Mouse (Mus musculus): Measurements from ENCODE around the gene 4930558K02Rik. TPM values are rescaled to one million over a fixed set of nuclear protein-coding genes. Genes with fewer than 3 reads are reported as not detected.

Gene 4930558K02Rik
- polyA plus RNA-seq, 1 experiment from 2014 or later = 0.20 TPM

DNA sequence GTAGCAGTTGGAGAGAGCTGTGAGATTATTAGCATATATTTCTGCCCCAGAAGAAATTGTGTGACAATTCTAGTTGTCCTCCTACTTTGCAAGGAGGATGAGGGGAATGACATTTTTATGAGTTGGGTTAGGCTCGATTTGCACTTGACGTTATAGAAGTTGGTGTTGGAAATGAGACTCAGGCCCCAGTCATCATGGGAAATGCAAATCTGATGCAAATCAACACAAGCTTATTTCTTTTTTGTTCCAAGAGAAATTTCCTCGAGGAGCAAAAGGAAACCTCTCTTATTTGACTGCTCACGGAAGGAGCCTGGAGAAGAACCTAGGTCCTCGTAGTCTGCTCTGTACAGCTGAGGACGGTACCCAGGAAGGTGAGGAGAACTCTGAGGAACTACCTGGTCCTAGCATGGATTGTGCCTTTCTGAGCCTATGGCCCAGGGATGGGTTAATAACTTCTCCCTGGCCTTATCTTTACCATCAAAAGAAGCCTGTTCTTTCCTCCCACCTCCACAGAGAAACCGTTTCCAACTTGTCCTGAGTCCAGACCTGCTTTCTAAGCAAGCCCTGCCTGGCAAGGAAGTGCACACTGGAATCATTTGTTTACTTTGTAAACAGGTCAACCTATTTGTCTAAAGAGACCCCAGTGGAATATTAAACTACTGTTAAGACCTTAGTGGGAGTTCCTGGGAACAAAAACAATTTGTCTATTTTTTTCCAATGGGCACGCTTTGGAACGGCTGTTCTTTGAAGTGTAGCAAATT is 76.6 kb downstream of the 4930558K02Rik start:
- H3K4me2 ChIP-seq (ENCODE audit: low read depth, low read length) = no peak overlapping the region
- WGBS = 71% methylated on average over 9 of the region's 9 CpGs
- ATAC-seq (ENCODE audit: low read depth) = no peak
- no peak overlapping the region for H3K9ac ChIP-seq (replicated peaks; ENCODE audit: low read depth, low read length)
- H3K27ac ChIP-seq (ENCODE audit: low read depth, low read length) = no peak overlapping the region
- no peaks in the 10 kb centered on the region for H3K36me3 ChIP-seq (ENCODE audit: control insufficient read depth, insufficient read depth, low read length)
- H3K27me3 ChIP-seq (ENCODE audit: control insufficient read depth, insufficient read depth, low read length) = no peaks in the 10 kb centered on the region
- no peaks in the 10 kb centered on the region for H3K9me3 ChIP-seq (ENCODE audit: control insufficient read depth, low read length)
- H3K4me1 ChIP-seq (ENCODE audit: control insufficient read depth, insufficient read depth, low read length) = no peaks in the 10 kb centered on the region
- H3K4me3 ChIP-seq (ENCODE audit: low read depth, low read length) = no peak overlapping the region

DNA sequence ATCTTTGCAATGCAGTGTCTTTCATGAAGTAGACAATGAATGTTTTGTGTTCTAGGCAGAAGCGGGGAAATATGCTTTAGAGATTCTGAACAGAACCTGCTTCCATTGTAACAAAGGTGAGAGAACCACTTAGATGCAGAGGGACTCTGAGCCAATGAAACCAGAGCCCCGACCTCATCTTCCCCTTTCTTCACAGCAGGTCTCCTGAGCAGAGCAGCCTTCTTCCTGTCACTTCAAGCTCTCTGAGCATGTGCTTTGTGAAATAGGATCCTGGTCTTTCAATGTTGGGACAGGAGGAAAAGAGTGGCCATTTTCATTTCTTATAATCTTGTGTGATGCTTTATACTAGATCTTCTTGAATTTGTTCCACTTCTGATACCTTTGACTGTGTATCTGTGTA is 79.3 kb downstream of the 4930558K02Rik start:
- Histone ChIP-seq H3K9me3 (ENCODE audit: control insufficient read depth, low read length) (no peaks in the 10 kb centered on the region), H3K36me3 (ENCODE audit: control insufficient read depth, insufficient read depth, low read length) (no peaks in the 10 kb centered on the region), H3K4me2 (ENCODE audit: low read depth, low read length) (no peak overlapping the region), H3K27ac (ENCODE audit: low read depth, low read length) (no peak overlapping the region), H3K4me1 (ENCODE audit: control insufficient read depth, insufficient read depth, low read length) (no peaks in the 10 kb centered on the region), H3K9ac (replicated peaks; ENCODE audit: low read depth, low read length) (no peak overlapping the region), H3K27me3 (ENCODE audit: control insufficient read depth, insufficient read depth, low read length) (no peaks in the 10 kb centered on the region), H3K4me3 (ENCODE audit: low read depth, low read length) (no peak overlapping the region)
- 48% methylated on average over 2 of the region's 2 CpGs for WGBS
- ATAC-seq (ENCODE audit: low read depth) = no peak

DNA sequence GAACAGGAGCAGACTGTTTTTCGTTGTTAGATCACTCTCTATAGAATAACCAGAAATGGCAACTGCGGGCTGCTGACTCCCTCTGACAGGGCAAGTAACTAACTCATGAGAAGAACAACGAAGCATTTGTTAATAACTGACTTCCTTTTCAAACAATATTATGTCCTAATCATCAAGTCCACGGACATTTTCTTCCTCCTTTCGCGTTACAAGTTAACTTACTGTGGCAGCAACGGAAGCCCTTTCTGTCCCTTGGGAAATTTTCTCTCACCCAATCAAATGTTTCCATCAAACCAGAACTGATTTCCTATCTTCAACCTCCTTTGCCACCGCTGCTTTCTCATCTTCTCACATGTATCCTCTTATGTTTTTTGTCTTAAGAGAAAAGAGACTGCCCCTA is 82.2 kb downstream of the 4930558K02Rik start:
- Histone ChIP-seq H3K36me3 (ENCODE audit: control insufficient read depth, insufficient read depth, low read length) (no peaks in the 10 kb centered on the region), H3K9ac (replicated peaks; ENCODE audit: low read depth, low read length) (no peak overlapping the region), H3K27ac (ENCODE audit: low read depth, low read length) (no peak overlapping the region), H3K4me3 (ENCODE audit: low read depth, low read length) (no peak overlapping the region), H3K4me2 (ENCODE audit: low read depth, low read length) (no peak overlapping the region), H3K4me1 (ENCODE audit: control insufficient read depth, insufficient read depth, low read length) (no peaks in the 10 kb centered on the region), H3K9me3 (ENCODE audit: control insufficient read depth, low read length) (no peaks in the 10 kb centered on the region), H3K27me3 (ENCODE audit: control insufficient read depth, insufficient read depth, low read length) (no peaks in the 10 kb centered on the region)
- no peak for ATAC-seq (ENCODE audit: low read depth)
- WGBS = 83% methylated on average over 8 of the region's 8 CpGs

DNA sequence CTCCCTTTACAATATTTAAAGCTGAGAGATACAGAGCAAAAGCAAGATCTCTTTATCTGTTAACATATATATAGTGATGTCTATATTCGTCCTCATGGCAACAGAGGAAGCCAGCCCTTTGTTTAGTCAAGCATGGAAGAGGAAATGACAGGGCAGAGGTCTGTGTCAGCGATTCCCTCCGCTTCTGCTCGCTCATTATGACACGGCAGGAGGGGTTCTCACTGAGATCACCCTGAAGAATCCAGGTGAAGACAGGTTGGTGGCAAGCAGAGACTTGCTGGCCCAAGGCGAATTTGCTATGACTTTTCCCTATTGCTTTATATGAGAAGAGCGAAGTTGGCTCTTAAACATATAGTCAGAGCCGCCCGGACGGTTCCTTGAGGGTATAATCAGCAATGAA is 83.3 kb downstream of the 4930558K02Rik start:
- WGBS = 79% methylated on average over 10 of the region's 10 CpGs

DNA sequence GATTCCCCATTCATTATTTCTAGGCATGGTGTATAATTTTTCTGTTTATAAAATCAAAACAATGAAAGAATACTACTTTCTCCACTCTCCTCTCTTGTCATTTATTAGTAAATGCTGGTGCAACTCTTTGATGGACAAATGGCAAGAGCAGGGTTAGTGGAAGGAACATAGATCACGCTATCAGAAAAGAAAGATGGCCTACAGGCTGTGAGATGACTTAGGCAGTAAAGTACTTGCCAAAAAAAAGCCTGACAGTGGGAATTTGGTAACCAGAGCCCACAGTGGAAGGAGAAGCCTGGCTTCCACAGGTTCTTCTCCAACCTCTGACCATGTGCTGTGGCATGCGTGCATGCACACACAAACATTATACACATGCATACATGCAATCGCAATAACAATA is 84.4 kb downstream of the 4930558K02Rik start:
- H3K4me3 ChIP-seq (ENCODE audit: low read depth, low read length) = no peak overlapping the region
- H3K9ac ChIP-seq (replicated peaks; ENCODE audit: low read depth, low read length) = no peak overlapping the region
- no peaks in the 10 kb centered on the region for H3K4me1 ChIP-seq (ENCODE audit: control insufficient read depth, insufficient read depth, low read length)
- no peaks in the 10 kb centered on the region for H3K36me3 ChIP-seq (ENCODE audit: control insufficient read depth, insufficient read depth, low read length)
- H3K4me2 ChIP-seq (ENCODE audit: low read depth, low read length) = no peak overlapping the region
- H3K27ac ChIP-seq (ENCODE audit: low read depth, low read length) = no peak overlapping the region
- no peaks in the 10 kb centered on the region for H3K27me3 ChIP-seq (ENCODE audit: control insufficient read depth, insufficient read depth, low read length)
- 97% methylated on average over 3 of the region's 3 CpGs for WGBS
- no peaks in the 10 kb centered on the region for H3K9me3 ChIP-seq (ENCODE audit: control insufficient read depth, low read length)
- no peak for ATAC-seq (ENCODE audit: low read depth)

More for the DNA sequence above, 83.3 kb downstream of the 4930558K02Rik start:
- no peaks in the 10 kb centered on the region for H3K4me1 ChIP-seq (ENCODE audit: control insufficient read depth, insufficient read depth, low read length)
- H3K27me3 ChIP-seq (ENCODE audit: control insufficient read depth, insufficient read depth, low read length) = no peaks in the 10 kb centered on the region
- no peaks in the 10 kb centered on the region for H3K9me3 ChIP-seq (ENCODE audit: control insufficient read depth, low read length)
- H3K36me3 ChIP-seq (ENCODE audit: control insufficient read depth, insufficient read depth, low read length) = no peaks in the 10 kb centered on the region
- no peak overlapping the region for H3K27ac ChIP-seq (ENCODE audit: low read depth, low read length)
- no peak overlapping the region for H3K4me2 ChIP-seq (ENCODE audit: low read depth, low read length)
- no peak for ATAC-seq (ENCODE audit: low read depth)
- H3K4me3 ChIP-seq (ENCODE audit: low read depth, low read length) = no peak overlapping the region
- H3K9ac ChIP-seq (replicated peaks; ENCODE audit: low read depth, low read length) = no peak overlapping the region

DNA sequence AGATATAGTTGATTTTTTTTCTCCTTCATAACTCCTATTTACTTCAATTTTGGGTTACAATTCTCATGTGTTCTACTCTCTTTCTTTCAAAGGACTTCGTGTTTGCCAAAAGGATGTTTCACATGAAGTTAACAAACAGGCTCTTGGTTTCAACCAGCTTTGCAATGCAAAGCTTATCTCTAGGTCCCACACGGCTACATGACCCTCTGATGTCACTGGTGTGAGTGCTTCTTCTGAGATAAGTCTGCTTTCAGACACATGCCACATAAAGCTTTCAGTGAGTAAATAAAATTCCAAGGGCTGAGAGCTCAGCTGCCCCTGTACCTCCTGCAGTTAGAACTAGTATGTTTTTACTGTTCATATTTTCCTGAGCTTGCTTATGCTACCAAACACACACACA is 84.9 kb downstream of the 4930558K02Rik start:
- H3K9ac ChIP-seq (replicated peaks; ENCODE audit: low read depth, low read length) = no peak overlapping the region
- H3K9me3 ChIP-seq (ENCODE audit: control insufficient read depth, low read length) = no peaks in the 10 kb centered on the region
- ATAC-seq (ENCODE audit: low read depth) = no peak
- H3K4me2 ChIP-seq (ENCODE audit: low read depth, low read length) = no peak overlapping the region
- H3K27me3 ChIP-seq (ENCODE audit: control insufficient read depth, insufficient read depth, low read length) = no peaks in the 10 kb centered on the region
- no peaks in the 10 kb centered on the region for H3K4me1 ChIP-seq (ENCODE audit: control insufficient read depth, insufficient read depth, low read length)
- no peak overlapping the region for H3K27ac ChIP-seq (ENCODE audit: low read depth, low read length)
- 73% methylated on average over 2 of the region's 2 CpGs for WGBS
- H3K4me3 ChIP-seq (ENCODE audit: low read depth, low read length) = no peak overlapping the region
- no peaks in the 10 kb centered on the region for H3K36me3 ChIP-seq (ENCODE audit: control insufficient read depth, insufficient read depth, low read length)

DNA sequence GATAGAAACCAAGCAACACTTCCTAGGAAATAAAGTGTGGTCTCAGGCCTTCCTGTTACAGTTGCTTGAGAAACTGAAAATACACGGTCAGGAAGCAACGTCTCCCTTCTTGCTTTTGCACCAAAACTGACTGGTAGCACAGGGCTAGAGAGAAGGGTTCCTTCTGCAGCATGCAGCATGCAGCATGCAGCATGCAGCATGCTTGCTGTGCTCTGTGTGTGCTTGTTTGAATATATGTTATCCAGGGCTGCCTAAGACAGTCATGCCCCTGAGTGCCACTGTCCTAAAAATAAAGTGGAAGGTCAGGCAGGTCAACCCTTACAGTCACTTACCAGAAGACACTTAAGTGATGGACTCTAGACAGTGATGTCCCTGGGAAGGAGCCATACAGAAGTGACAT is 85.3 kb downstream of the 4930558K02Rik start:
- no peak overlapping the region for H3K9ac ChIP-seq (replicated peaks; ENCODE audit: low read depth, low read length)
- H3K27me3 ChIP-seq (ENCODE audit: control insufficient read depth, insufficient read depth, low read length) = no peaks in the 10 kb centered on the region
- H3K9me3 ChIP-seq (ENCODE audit: control insufficient read depth, low read length) = no peaks in the 10 kb centered on the region
- H3K27ac ChIP-seq (ENCODE audit: low read depth, low read length) = no peak overlapping the region
- no peak for ATAC-seq (ENCODE audit: low read depth)
- no peaks in the 10 kb centered on the region for H3K4me1 ChIP-seq (ENCODE audit: control insufficient read depth, insufficient read depth, low read length)
- H3K4me3 ChIP-seq (ENCODE audit: low read depth, low read length) = no peak overlapping the region
- H3K36me3 ChIP-seq (ENCODE audit: control insufficient read depth, insufficient read depth, low read length) = no peaks in the 10 kb centered on the region
- no peak overlapping the region for H3K4me2 ChIP-seq (ENCODE audit: low read depth, low read length)
- WGBS = 85% methylated on average over 2 of the region's 2 CpGs

Other genes with a start within 250 kb of the 4930558K02Rik start
- 0.27 and 0.40 TPM in 2 replicates for gene Fasl, start 191.1 kb downstream of the 4930558K02Rik start, polyA plus RNA-seq (2014; fragmentation: Nextera tagmentation; extraction: Ambion mirVana)
- 31.3 and 33.9 TPM in 2 replicates for gene Suco, start 103.0 kb downstream of the 4930558K02Rik start, polyA plus RNA-seq (2014; fragmentation: Nextera tagmentation; extraction: Ambion mirVana)
- gene Pigc, start 10.4 kb downstream of the 4930558K02Rik start, polyA plus RNA-seq (2014; fragmentation: Nextera tagmentation; extraction: Ambion mirVana) = 32.8 and 35.4 TPM in 2 replicates

All from neural tube, embryonic 14.5 days (tissue).